Mouse (Mus musculus): ENCODE measurements around the gene Prkcz. TPM values are rescaled to one million over a fixed set of nuclear protein-coding genes. Genes with fewer than 3 reads are reported as not detected.

Gene Prkcz
- 10 to 100 TPM; 33.7 to 34.0 TPM for total RNA-seq (2023)

DNA sequence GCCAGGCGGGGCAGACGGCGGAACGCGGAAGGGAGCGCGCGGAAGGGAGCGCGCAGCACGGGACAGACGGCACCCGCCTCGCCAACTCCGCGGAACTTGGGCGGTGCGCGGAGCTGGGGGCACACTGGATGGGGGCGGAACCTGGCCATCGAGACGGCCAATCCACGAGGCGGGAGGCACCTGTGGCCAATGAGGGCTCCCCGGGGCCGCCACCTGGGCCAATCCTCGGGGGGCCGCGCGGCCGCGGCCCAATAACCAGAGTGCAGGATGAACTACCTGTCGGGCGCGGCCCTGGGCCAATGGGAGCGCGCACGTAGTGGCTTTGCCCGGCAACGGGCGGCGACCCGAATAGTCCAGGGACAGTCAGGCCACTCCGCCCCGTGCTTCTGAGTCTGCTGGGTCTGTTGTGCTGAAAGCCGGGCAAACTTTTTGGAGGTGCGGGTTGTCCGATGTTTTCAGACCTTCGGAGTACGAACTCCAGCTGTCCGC lies at the start of gene Prkcz:
Prkcz (minus strand) TSS at position 59 of the 489 bp plus-strand sequence.

DNA sequence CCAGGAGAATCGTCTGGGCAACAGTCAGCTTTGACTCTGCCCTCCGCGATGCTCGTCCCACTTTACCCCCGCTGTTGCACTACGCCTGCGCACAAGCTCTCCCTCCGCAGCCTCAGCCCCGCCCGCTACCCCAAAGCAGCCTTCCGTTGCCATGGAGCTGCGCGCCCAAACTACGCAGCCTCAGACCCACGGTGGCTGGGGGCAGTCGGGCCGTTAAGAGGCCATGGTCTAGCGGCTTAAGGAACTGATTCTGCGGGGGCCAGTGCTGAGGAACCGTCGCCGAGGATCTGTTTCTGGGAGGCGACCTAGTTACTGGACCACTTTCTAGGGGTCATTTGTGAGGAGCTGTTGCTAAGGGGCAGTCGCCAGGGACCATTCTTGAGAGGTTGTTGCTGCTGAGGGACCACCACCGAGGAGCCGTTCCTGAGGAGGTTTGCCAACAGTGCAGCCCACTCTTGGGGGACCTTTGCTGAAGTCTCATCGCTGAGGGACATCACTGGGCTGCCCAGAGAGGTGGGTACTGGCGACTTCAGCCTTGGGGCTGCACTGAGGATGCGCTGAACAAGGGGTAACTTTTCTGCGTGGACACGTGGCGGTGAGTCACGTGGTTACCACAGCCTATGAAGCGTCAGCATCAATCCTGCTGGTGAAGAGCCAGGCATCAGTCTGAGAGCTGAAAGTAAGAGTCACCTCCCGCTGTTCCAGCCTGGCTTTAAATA lies 48.1 kb upstream of the Prkcz start, which contains the start of gene Cfap74:
Cfap74 (plus strand) TSS at position 133 of the 719 bp plus-strand sequence.

DNA sequence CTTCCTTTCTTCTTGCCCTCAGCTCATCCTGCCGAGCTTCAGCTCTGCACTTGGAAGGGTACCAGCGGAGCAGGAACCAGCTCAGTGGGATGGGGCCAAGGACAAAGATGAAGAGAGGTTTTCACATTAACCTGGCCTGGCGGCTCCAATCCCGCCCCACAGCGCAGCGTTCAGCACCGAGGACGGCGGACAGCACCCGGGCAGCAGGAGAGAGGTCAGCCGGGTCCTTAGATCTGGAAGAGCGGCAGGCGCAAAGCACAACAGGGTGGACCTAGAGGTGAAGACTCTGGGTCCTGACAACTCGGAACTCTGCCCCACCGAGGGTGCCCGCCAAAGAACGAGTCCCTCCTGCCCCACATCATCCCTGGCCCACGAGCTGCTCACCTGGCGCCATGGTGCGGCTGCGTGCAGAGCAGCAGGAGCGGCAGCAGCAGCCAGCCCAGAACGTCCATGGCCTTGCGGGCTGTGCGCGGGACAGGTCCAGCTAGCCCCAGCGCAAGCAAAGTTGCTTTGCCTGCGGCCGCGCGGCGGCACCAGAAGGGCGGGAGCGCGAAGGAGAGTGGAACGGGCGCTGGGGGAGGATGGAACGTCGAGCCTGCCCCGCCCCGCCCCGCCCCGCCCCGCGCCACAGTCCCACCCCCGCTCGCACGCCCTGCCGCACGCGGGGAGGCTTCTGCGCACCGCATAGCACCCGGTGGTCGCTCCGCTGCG lies 36.5 kb upstream of the Prkcz start, which contains the start of gene Gabrd:
Gabrd (minus strand) TSS at position 602 of the 711 bp plus-strand sequence.

DNA sequence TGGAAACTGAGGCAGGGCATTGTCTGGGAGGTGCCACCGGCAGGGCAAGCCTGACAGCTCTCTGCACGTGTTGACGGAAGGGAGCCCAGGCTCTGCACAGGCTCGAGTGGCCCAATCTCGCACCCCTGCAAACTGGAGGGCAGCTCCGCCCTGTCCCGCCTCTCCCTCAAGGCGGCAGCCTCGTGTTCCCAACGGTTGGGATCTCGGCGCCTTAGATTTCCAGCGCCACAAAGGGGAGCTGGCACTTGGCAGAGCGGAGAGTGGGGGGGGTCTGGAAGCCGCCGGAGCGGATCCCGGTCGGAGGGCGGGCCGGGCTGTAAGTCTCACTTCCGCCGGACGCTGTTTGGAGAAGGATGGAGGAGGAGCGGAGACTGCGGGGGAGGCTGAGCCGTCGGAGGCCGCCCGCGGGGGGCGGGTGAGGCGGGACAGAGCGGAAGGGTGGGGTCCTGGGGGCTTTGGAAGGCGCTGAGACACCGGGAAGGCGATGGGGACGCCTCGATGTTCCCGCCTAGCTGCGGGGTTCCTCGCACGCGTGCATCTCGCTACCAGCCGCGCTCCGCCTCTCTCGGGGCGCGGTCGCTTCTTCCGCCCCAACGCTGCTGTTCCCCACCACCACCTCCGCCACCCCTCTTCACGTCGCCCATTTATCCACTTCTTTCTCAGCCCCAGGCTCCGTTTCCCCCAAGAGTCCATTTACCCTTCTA lies 111.4 kb downstream of the Prkcz start, which contains the start of gene Faap20:
Faap20 (plus strand) TSS at position 155 of the 704 bp plus-strand sequence.

DNA sequence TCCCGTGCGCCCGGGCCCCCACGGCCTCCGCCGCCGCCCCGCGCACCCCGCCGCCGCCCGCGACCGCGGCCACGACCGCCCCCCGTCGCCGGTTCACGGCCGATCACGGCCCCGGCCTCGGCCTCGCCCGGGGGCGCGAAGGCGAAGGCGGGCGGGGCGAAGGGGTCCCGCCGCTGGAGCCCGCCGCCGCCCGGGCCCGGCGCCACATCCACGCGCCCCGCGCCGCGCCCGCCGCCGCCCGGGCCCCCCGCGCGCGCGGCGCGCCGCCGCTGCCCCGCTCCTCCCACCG lies 138.7 kb downstream of the Prkcz start, which contains the start of gene Ski:
Ski (minus strand) TSS at position 41 of the 289 bp plus-strand sequence.

Other genes with a start within 250 kb of the Prkcz start
- 100 to 1,000 TPM; 118 to 125 TPM for gene Ski, start 138.8 kb downstream of the Prkcz start, total RNA-seq (2023)
- 10 to 100 TPM; 48.2 to 52.4 TPM for gene Faap20, start 111.6 kb downstream of the Prkcz start, total RNA-seq (2023)
- gene Gabrd, start 36.8 kb upstream of the Prkcz start, total RNA-seq (2023), result not detected
- 1 to 10 TPM in 1 of 2 experiments, under 1 TPM in 1; 0.80 to 1.3 TPM for gene Cfap74, start 47.8 kb upstream of the Prkcz start, total RNA-seq (2023)
- not detected for gene Tmem52, start 107.8 kb upstream of the Prkcz start, total RNA-seq (2023)
- gene Gnb1, start 130.0 kb upstream of the Prkcz start, total RNA-seq (2023), result 100 to 1,000 TPM; 248 to 296 TPM
- gene Nadk, start 201.0 kb upstream of the Prkcz start, total RNA-seq (2023), result 10 to 100 TPM; 51.8 to 53.8 TPM
- gene Slc35e2, start 240.1 kb upstream of the Prkcz start, total RNA-seq (2023), result 10 to 100 TPM; 30.9 to 33.6 TPM

All from T-cell, adult 66 days (primary cell).